Mouse (Mus musculus) forelimb bud, embryonic 11.5 days (tissue): ENCODE results near the gene Nxpe3.

Source experiments
- DNase-seq: peaks from one replicate; pipeline ENCODE4 v3.0.0-alpha.2; 2012; ENCODE audit warnings: low read depth, low spot score

The Nxpe3 gene

DNA sequence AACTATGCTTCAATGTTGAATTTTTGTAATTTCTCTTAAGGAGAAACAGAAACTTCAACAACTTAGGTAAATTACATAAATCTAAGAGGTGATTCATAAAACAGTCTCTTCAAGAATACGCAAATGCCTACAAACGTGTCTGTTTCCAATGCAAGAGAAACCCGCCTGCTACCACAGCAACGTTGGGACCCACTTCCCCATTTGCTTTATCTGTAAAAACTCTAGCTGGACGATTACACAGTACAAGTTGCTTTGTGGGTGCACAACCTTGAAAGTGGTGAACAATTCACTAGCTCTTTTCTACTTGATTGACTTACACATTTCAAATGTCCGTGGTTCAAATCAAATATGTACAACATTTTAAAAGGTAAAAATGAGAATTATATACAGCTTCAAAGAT is 83.3 kb downstream of the Nxpe3 start:
- DNase-seq = no peak

DNA sequence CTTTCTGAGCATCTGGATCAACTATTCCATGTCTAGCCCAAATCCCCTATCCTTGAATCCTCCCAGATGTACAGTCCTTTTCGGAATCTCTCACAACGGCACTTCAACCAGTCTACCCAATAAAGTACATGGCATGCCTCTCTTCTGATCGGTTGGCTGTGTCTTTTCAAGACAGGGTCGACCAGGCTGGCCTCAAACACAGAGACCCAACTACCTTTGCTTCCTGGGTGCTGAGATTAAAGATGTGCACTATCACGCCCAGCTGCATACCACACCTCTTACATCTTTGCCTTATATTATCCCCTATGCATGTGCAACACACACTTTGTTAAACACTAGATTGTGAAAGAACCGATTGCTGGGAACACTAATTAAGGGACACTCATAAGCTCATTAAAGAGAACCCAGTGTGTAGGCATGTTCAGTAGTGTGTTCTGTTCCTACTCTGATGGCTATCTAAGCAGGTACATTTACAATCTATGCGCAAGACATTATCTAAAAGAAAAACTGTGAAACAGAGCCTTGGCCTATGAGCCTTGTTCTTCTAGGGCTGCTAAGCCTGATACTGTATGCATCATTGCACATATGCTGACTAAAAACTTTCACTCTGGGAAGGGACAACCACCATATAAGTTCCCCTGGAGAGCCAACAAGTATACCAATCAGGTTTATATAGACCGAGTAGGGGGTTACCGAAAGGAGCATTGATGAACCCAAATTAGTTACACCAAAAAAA is 85.1 kb downstream of the Nxpe3 start:
- DNase-seq = no peak

DNA sequence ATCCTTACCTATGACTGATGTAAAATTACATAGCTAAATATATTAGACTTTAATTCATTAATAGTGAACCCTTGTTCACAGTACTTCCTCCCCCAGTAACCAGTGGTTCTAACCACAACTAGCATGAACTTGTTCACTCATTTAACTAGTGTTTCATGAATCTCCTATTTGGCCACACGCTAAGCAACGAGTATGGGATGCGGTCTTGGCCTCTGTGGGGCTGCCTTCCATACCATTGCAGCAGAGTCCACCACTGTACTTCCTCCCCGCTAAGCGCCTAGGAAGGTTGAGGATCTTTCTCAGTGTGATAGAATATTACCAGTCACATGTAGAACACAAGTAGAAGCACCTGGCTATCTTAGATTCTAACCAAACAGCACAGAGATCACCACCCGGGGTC is 85.7 kb downstream of the Nxpe3 start:
- no peak for DNase-seq

DNA sequence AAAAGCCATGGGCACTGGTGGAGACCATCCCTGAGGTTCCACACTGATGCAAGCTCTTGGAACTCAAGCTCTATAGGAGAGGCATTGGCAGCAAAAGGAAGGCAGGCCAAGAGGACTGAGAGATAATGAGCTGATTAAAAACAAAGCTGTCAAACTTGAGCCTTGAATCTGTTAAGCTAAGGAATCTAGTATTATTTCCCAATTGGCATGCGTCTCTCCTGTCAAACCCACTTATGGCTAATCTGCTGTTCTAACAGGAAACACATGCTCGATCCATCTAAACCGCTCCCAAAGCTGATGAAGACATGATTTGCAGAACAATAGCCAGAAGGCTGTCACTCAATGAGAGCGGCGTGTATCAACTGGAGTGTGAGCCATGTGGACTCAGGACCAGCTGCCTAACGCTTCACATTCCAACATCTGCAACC is 87.6 kb downstream of the Nxpe3 start:
- DNase-seq = no peak

DNA sequence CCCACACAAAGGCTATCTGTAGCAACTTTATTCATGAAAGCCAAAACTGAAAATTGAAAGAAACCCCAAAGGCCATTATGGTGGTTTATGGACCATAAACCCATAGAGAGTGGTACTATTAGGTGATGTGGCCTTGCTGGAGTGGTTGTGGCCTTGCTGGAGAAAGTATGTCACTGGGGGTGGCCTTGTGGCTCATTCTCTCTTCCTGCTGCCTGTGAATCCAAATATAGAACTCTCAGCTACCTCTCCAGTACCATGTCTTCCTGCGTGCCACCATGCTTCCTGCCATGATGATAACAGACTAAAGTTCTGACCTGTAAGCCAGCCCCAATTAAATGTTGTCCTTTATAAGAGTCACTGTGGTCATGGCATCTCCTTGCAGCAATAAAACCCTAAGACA is 90.3 kb downstream of the Nxpe3 start:
- DNase-seq = no peak

DNA sequence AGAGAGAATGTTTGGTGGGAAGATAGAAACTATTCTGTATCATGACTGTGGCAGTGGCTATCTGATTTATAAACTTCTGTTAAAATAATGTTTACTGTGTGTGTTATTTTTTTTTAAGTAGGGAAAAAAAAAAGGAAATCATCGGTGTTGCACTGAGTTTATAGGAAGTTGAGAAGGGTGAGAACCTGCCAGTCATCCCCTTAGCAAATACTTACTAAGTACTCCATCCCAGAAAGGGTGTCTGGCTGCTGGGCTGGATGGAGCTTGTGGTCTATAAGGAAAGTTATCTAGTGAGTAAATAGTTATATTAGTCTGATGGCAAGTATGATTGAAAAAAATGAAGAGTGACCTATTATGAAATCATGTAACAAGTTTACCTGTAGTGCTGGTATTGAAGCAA is 93.5 kb downstream of the Nxpe3 start:
- DNase-seq = no peak

DNA sequence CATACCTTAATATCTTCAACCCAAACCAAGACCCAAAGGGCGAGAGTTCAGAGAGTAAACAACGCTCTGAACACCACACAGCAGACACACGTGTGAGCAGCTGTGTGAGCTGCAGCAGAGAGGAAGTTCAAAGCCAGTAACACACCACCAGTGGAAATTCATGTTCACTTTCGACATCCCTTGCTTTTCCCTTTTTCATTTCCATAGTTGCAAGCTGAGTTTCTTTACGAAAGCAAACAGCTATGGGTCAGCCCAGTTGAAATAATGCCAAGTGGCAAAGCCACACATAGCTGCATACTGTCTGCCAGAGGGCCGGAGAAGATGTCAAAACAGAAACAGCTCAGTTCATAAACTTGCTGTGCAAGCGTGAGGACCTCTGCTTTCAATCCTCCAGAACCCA is 96.2 kb downstream of the Nxpe3 start:
- no peak for DNase-seq

DNA sequence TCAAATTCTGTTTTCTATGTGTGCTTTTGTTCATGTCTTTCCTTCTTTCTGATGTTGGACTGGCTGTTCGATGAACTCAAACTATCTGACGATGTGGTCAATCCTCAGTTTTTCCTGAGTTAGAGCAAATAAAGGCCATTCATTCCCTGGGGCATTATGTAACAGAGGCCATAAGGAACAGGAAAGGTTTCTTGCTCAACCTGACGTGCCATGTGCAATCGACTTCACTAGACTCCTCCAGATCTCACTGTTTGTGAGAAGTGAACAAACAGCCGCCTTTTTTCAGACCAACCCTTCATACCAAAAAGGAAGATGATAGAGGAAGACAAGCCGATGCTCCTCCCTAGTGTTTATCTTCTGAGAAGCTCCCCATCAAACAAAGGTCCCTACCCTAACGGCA is 104.8 kb downstream of the Nxpe3 start:
- no peak for DNase-seq
